Mouse (Mus musculus): ENCODE data around the gene S100g. TPM values are rescaled to one million over a fixed set of nuclear protein-coding genes. Genes with fewer than 3 reads are reported as not detected.

S100g gene
- total RNA-seq (2015) (not detected in 2 replicates), total RNA-seq (2017) (not detected in 2 replicates)

DNA sequence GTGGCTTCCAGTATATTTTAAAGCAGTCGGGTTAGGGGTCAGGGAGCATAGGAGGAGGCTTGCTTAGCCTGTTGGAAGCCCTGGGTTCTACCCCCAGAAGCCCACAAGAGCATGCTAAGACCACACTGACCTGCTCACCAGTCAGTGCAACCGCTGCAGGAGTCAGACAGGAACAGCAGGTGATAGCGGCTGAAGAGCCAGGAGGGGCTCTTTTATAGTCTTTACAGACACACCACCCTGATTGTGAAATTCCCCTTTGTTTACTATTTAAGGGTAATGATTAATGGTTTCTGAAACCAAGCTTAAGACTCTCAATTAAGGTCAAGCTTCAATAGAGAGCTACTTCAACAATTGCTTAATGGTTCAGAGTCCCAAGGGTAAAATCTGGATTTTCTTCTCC is at the start of gene S100g:
S100g (minus strand) TSS at position 217 of the 400 bp plus-strand sequence.
- ATAC-seq (replicated peaks; ENCODE audit: poor library complexity) = no peak

GRCm38 (mm10) chrX:162992121-162992520 is 27.7 kb upstream of the S100g start:
- no peak for ATAC-seq (replicated peaks; ENCODE audit: poor library complexity)

GRCm38 (mm10) chrX:162991396-162991795 is 27.0 kb upstream of the S100g start:
- ATAC-seq (replicated peaks; ENCODE audit: poor library complexity) = no peak

DNA sequence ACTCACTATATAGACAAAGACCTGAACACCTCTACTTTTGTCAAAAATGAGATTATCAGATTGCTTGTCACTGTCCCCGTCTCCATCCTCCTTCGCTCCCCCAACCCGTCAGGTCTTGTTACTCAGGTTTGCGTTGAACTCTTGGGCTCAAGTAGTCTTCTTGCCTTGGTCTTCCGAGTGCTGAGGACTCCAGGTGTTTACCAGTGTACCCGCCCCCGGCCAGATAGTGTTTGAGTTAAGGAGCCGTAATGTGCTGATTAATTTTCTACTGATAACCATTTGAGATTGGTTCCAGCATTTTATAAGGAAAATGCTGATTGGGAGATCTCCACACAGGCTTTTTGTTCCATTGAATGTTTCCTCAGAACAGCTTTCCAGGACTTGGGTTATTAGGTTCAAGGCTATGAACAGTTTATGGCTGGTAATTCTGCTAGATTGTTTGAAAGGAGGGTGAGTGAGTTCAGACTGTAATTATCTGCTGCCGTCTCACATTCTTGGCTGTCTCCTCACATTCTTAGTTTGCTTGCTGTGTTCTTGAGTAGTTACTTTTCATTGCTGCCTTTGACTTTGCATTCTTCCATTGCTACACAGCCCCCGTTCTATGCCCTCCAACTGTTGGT is 22.6 kb upstream of the S100g start:
- ATAC-seq (replicated peaks; ENCODE audit: poor library complexity) = no peak

GRCm38 (mm10) chrX:162976194-162976593 is 11.8 kb upstream of the S100g start:
- no peak for ATAC-seq (replicated peaks; ENCODE audit: poor library complexity)

DNA sequence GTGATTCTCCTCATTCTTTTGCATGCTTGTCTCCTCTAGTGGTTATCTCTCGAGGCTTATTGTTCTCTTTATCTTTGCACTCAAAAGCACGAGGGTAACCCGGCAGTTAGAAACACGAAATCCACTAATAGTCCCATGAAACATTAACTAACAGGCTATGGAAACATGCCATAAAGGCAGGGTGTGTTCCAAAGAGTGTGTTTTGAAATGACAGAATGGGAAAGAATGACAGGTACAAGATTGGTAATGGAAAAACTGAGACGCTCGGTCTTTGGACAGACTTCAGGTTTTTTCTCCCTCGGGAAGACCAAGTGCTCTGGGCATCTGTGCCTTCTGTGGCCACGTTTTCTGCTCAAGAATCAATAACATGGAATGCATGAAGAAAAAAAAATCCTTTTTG is 3.1 kb upstream of the S100g start:
- no peak for ATAC-seq (replicated peaks; ENCODE audit: poor library complexity)

- ATAC-seq (replicated peaks; ENCODE audit: poor library complexity) = no peak
Measured at GRCm38 (mm10) chrX:162963840-162964239, 559 bp downstream of the S100g start.

DNA sequence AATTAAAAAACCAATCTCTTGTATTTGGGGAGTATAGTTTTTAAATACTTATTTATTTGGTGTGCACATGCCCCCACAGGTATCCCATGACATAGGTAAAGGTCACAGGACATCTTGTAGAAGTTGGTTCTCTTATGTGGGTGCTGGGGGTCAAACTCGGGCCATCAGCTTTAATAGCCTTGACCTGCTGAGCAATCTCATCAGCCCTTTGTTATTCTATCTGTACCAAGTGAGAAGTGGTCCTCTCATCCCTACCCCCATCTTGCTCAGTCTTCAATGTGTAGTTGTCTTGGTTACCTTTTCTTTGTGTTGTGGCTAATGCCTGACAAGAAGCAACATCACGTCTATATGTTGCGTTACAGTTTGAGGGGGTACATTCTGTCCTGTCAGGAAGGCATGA is 6.5 kb downstream of the S100g start:
- no peak for ATAC-seq (replicated peaks; ENCODE audit: poor library complexity)

DNA sequence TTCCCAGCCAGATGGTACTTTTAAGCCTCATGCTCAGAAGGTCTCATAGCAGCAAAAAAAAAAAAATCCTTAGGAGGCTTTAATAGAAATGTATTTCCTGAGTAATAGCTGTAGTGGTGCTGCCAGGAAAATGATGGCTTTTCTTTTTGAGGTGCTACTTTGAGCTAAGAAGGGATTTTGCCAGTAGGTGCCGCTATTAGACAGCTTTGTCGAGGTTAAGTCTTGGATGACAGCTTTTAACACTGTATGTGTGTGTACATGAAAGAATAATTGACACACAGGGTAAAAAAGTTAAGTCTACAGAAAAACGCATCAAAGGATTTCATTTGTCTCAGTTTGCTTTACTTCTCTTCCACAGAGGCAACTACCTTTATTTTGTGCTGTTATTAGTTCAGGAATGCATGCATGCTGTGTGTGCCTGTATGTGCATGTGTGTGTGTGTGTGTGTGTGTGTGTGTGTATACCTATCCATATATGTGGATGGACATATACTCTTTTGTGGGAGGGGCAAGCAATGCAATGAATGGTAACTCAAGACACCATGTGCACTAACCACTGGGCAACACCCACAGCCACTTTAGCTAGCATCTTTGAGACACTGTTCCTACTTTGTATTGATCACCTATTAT is 14.5 kb downstream of the S100g start:
- ATAC-seq (replicated peaks; ENCODE audit: poor library complexity) = peak; percentile 76

GRCm38 (mm10) chrX:162942027-162942426 is 22.4 kb downstream of the S100g start:
- ATAC-seq (replicated peaks; ENCODE audit: poor library complexity) = no peak

DNA sequence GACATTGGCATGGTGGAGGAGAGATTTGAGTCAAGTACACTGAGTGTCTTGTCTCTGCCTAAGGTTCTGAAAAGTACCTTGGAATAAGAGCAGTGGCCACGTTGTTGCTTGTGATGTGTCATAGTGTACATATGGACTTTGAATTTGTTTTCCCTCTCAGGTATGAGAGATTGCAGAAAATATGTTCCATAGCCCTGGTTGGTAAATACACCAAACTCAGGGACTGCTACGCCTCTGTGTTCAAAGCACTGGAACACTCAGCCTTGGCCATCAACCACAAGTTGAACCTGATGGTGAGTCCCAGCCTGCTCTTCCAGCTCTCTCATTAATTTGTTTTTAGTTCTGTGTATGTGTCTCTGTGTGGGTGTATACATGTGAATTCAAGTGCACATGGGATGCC is 32.9 kb downstream of the S100g start:
- ATAC-seq (replicated peaks; ENCODE audit: poor library complexity) = no peak

- ATAC-seq (replicated peaks; ENCODE audit: poor library complexity) = no peak
Measured at GRCm38 (mm10) chrX:162921487-162922125, 42.8 kb downstream of the S100g start.

DNA sequence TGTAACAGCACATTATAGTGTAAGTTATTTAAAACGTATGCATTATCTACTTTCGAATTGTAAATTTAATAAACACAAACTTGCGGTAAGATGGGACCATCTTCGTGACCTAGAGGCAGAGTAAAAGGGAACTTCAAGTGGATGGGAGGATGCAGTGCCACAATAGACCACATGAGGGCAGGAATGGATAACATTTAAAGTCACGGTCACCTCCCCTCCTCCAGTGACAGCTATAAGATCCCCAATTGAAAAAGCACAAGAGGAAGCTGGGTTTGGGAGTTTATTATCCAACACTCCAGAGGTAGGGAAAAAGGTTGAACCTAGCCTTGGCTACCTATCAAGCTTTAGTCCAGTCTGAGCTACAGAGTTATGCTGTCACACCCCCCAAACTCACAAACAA is 48.7 kb downstream of the S100g start:
- ATAC-seq (replicated peaks; ENCODE audit: poor library complexity) = peak; percentile 100

GRCm38 (mm10) chrX:162913651-162914050 is 50.7 kb downstream of the S100g start:
- no peak for ATAC-seq (replicated peaks; ENCODE audit: poor library complexity)

Other genes with a start within 250 kb of the S100g start
- gene Rbbp7, start 204.2 kb downstream of the S100g start, total RNA-seq (2015) = 354 and 385 TPM in 2 replicates
- gene Rbbp7, start 204.2 kb downstream of the S100g start, total RNA-seq (2017) = 267 and 297 TPM in 2 replicates
- 23.1 and 30.1 TPM in 2 replicates for gene Txlng, start 135.1 kb downstream of the S100g start, total RNA-seq (2015)
- gene Txlng, start 135.1 kb downstream of the S100g start, total RNA-seq (2017) = 35.8 and 51.6 TPM in 2 replicates
- 24.1 and 28.3 TPM in 2 replicates for gene Syap1, start 76.2 kb downstream of the S100g start, total RNA-seq (2015)
- gene Syap1, start 76.2 kb downstream of the S100g start, total RNA-seq (2017) = 40.3 and 45.7 TPM in 2 replicates
- gene Ctps2, start 63.4 kb downstream of the S100g start, total RNA-seq (2015) = 131 and 148 TPM in 2 replicates
- 65.1 and 65.6 TPM in 2 replicates for gene Ctps2, start 63.4 kb downstream of the S100g start, total RNA-seq (2017)